Mouse (Mus musculus): ENCODE results near the gene Dbndd2. TPM values are rescaled to one million over a fixed set of nuclear protein-coding genes. Genes with fewer than 3 reads are reported as not detected.

The Dbndd2 gene
- polyA plus RNA-seq, 1 experiment from 2014 or later: 17.9 TPM

DNA sequence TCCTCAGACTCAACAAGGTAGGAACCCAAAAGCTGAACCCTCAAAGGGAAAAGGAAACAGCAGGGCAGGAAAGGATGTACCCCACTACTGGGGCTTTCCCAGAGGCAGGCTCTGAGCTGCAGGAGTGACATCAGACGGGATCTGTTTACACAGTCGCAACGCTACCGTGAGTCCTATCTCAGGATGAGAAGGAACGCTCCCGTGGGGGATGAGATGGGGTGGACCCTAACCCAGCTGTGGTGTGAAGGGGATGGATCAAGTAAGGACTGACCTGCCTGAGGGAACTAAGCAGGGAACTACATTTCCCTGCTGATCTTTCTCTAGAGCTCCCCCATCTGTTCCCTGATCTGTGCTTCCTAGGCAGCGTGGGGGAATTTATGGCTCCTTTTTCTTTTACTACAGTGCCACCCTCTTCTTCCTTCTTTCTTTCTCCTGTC is 29.0 kb upstream of the Dbndd2 start, which contains the start of gene Sys1:
Sys1 (plus strand) TSS at position 101 of the 437 bp plus-strand sequence.
- Histone ChIP-seq H3K4me3 (ENCODE audit: low read depth, low read length) (no peak within 1 kb of the TSS), H3K4me2 (replicated peaks; ENCODE audit: low read depth, low read length) (peak within 1 kb of the TSS; percentile 31), H3K9me3 (ENCODE audit: control insufficient read depth, low read depth, low read length) (no peaks in the 10 kb centered on the region), H3K27me3 (ENCODE audit: control insufficient read depth, insufficient read depth, low read length) (no peaks in the 10 kb centered on the region), H3K9ac (replicated peaks; ENCODE audit: low read depth, low read length) (peak within 1 kb of the TSS; percentile 18; the same call in 1 of the 2 replicates), H3K27ac (ENCODE audit: low read length) (peak within 1 kb of the TSS; percentile 63), H3K36me3 (ENCODE audit: control insufficient read depth, insufficient read depth, low read length) (no peaks in the 10 kb centered on the region), H3K4me1 (ENCODE audit: control insufficient read depth, insufficient read depth, low read length) (peaks cover 24% of the 10 kb centered on the region)
- no peak for ATAC-seq (ENCODE audit: insufficient number of reproducible peaks, insufficient read depth, low FRiP score, low read depth)
- WGBS: 2% methylated on average over 7 of the region's 7 CpGs

DNA sequence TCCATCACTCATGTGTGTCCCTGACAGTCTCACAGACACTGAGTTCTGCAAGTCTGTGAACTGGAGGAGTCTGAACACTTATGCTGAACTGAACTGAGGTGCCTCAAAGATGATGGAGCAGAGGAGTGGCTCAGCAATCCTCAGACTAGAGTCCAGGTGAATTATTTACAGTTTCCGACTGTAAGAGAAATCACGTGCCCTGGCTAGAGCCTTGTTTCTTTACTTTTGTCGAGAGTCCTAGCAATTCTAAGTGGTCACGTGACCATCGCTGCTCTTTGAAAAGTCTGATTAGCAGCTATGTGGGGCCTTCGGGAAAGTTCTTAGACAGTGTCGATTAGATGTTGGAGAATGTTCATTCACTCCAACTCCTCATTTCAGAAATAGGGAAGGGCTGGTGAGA is 28.0 kb upstream of the Dbndd2 start:
- ATAC-seq (ENCODE audit: insufficient number of reproducible peaks, insufficient read depth, low FRiP score, low read depth): peak; percentile 25; the same call in 1 of the 2 replicates
- H3K9me3 ChIP-seq (ENCODE audit: control insufficient read depth, low read depth, low read length): no peaks in the 10 kb centered on the region
- 31% methylated on average over 7 of the region's 7 CpGs for WGBS
- peaks cover 29% of the 10 kb centered on the region for H3K4me1 ChIP-seq (ENCODE audit: control insufficient read depth, insufficient read depth, low read length)
- H3K9ac ChIP-seq (replicated peaks; ENCODE audit: low read depth, low read length): no peak overlapping the region
- peak overlapping the region; percentile 56; the same call in 1 of the 2 replicates for H3K27ac ChIP-seq (ENCODE audit: low read length)
- no peaks in the 10 kb centered on the region for H3K27me3 ChIP-seq (ENCODE audit: control insufficient read depth, insufficient read depth, low read length)
- no peak overlapping the region for H3K4me2 ChIP-seq (replicated peaks; ENCODE audit: low read depth, low read length)
- peaks cover under 1% of the 10 kb centered on the region; the same call in 1 of the 2 replicates for H3K36me3 ChIP-seq (ENCODE audit: control insufficient read depth, insufficient read depth, low read length)
- H3K4me3 ChIP-seq (ENCODE audit: low read depth, low read length): no peak overlapping the region

DNA sequence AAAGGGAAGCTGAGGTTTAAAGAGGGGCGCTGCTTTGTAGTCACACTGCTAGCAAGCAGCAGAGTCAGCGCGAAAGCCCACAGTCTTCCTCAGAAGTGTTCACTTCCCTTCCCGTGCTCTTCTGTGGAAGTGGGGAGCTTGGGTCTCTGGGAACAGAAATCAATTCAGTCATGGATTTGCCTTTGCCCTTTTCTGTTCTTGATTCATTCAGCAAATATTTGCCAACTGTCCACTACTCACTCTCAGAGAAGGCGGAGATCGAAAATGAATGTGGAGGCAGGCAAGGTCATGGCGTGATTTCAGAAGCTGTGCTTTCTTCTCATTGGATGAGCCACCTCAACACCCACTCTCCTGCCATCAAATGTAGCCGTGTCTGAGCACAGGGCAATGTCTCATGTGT is 27.4 kb upstream of the Dbndd2 start:
- H3K36me3 ChIP-seq (ENCODE audit: control insufficient read depth, insufficient read depth, low read length): peaks cover 6% of the 10 kb centered on the region; the same call in 1 of the 2 replicates
- no peaks in the 10 kb centered on the region for H3K9me3 ChIP-seq (ENCODE audit: control insufficient read depth, low read depth, low read length)
- 75% methylated on average over 8 of the region's 8 CpGs for WGBS
- H3K9ac ChIP-seq (replicated peaks; ENCODE audit: low read depth, low read length): no peak overlapping the region
- no peaks in the 10 kb centered on the region for H3K27me3 ChIP-seq (ENCODE audit: control insufficient read depth, insufficient read depth, low read length)
- peaks cover 29% of the 10 kb centered on the region for H3K4me1 ChIP-seq (ENCODE audit: control insufficient read depth, insufficient read depth, low read length)
- H3K27ac ChIP-seq (ENCODE audit: low read length): peak overlapping the region; percentile 56; the same call in 1 of the 2 replicates
- ATAC-seq (ENCODE audit: insufficient number of reproducible peaks, insufficient read depth, low FRiP score, low read depth): no peak
- H3K4me2 ChIP-seq (replicated peaks; ENCODE audit: low read depth, low read length): no peak overlapping the region
- no peak overlapping the region for H3K4me3 ChIP-seq (ENCODE audit: low read depth, low read length)

DNA sequence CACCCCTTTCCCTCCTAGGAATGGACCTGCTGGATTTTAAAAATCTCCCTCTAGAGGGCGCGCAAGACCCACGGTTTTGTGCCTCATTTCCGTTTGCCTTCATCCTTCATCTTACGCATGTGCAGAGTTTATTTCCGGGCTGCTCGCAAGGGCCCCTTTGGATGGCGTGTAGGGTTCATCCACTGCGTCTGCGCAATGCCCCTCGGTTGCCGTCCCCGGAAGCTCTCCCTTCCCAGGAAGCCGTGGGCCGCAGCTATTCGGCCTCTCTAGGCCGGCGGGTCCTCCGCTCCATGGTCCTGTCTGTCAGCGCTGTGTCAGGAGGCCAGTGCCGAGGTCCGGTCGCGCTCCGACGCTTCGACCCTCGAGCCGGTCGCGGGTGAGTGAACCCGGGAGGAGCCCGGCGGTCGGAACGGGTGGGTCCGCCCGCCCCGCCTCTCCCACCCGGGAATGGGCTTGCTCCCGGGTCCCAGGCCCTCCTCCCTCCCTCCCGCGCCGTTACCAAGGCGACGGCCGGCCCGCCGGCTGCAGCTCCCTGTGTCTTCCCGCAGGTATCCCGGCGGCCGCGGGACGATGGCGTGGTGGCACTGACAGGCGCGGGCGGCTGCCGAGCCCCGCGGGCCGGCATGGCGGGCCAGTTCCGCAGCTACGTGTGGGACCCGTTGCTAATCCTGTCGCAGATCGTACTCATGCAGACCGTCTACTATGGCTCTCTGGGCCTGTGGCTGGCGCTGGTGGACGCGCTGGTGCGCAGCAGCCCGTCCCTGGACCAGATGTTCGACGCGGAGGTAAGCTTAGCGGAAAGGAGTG is 25.0 kb upstream of the Dbndd2 start, which contains the start of gene Gm20458:
Gm20458 (plus strand) TSS at position 223 of the 807 bp plus-strand sequence.
- Histone ChIP-seq H3K27ac (ENCODE audit: low read length) (no peak within 1 kb of the TSS; the same call in 1 of the 2 replicates), H3K36me3 (ENCODE audit: control insufficient read depth, insufficient read depth, low read length) (peaks cover 17% of the 10 kb centered on the region; the same call in 1 of the 2 replicates), H3K9ac (replicated peaks; ENCODE audit: low read depth, low read length) (peak within 1 kb of the TSS; percentile 72), H3K4me3 (ENCODE audit: low read depth, low read length) (peak within 1 kb of the TSS; percentile 95), H3K4me2 (replicated peaks; ENCODE audit: low read depth, low read length) (peak within 1 kb of the TSS; percentile 62), H3K9me3 (ENCODE audit: control insufficient read depth, low read depth, low read length) (no peaks in the 10 kb centered on the region), H3K4me1 (ENCODE audit: control insufficient read depth, insufficient read depth, low read length) (peaks cover 18% of the 10 kb centered on the region), H3K27me3 (ENCODE audit: control insufficient read depth, insufficient read depth, low read length) (no peaks in the 10 kb centered on the region)
- under 1% methylated on average over 77 of the region's 79 CpGs for WGBS
- ATAC-seq (ENCODE audit: insufficient number of reproducible peaks, insufficient read depth, low FRiP score, low read depth): peak; percentile 95

DNA sequence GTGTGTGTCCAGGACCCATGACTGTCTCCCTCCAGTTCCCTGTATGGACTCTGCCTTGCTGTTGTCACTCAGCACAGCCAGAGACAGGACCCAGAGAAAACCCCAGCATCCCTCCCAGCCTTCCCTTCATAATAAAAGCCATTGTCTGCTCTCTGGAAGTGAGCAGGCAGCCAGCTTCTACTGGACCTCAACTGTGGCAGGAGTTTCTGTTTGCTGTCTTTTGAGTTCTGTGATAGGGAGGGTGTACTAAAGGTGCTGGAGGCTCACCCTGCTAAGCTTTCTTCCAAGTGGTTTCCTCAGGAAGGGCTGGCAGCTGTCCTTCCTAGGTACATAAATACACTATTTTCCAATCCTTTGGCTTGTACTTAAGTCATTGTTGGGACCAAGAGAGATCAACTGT is 20.7 kb upstream of the Dbndd2 start:
- Histone ChIP-seq H3K9me3 (ENCODE audit: control insufficient read depth, low read depth, low read length) (no peaks in the 10 kb centered on the region), H3K27me3 (ENCODE audit: control insufficient read depth, insufficient read depth, low read length) (no peaks in the 10 kb centered on the region), H3K4me2 (replicated peaks; ENCODE audit: low read depth, low read length) (no peak overlapping the region), H3K36me3 (ENCODE audit: control insufficient read depth, insufficient read depth, low read length) (peaks cover 20% of the 10 kb centered on the region; the same call in 1 of the 2 replicates), H3K4me1 (ENCODE audit: control insufficient read depth, insufficient read depth, low read length) (peaks cover 8% of the 10 kb centered on the region), H3K9ac (replicated peaks; ENCODE audit: low read depth, low read length) (no peak overlapping the region), H3K27ac (ENCODE audit: low read length) (no peak overlapping the region), H3K4me3 (ENCODE audit: low read depth, low read length) (no peak overlapping the region)
- ATAC-seq (ENCODE audit: insufficient number of reproducible peaks, insufficient read depth, low FRiP score, low read depth): no peak

DNA sequence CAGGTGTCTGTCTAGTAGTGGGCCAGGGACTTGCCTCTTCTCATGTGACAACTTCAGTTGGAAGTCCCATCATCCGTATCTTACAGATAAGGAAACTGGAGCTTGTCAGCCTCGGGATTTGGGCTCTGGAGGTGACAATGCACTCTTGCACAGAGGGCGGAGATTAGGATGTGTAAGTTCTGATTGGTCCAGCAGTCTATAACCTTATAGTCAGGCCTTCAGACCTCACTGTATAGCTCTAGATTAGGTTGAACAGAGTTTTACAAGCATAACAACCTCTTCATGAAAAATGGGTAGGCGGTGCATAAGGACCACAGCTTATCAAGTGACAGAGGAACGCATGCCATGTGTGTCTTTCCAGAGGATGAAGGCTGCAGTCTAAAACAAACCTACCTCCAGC is 19.1 kb upstream of the Dbndd2 start:
- Histone ChIP-seq H3K4me3 (ENCODE audit: low read depth, low read length) (no peak overlapping the region), H3K9me3 (ENCODE audit: control insufficient read depth, low read depth, low read length) (no peaks in the 10 kb centered on the region), H3K36me3 (ENCODE audit: control insufficient read depth, insufficient read depth, low read length) (peaks cover 20% of the 10 kb centered on the region; the same call in 1 of the 2 replicates), H3K27ac (ENCODE audit: low read length) (no peak overlapping the region), H3K9ac (replicated peaks; ENCODE audit: low read depth, low read length) (no peak overlapping the region), H3K4me1 (ENCODE audit: control insufficient read depth, insufficient read depth, low read length) (peaks cover 5% of the 10 kb centered on the region), H3K4me2 (replicated peaks; ENCODE audit: low read depth, low read length) (no peak overlapping the region), H3K27me3 (ENCODE audit: control insufficient read depth, insufficient read depth, low read length) (no peaks in the 10 kb centered on the region)
- 72% methylated on average over 5 of the region's 5 CpGs for WGBS
- ATAC-seq (ENCODE audit: insufficient number of reproducible peaks, insufficient read depth, low FRiP score, low read depth): no peak

DNA sequence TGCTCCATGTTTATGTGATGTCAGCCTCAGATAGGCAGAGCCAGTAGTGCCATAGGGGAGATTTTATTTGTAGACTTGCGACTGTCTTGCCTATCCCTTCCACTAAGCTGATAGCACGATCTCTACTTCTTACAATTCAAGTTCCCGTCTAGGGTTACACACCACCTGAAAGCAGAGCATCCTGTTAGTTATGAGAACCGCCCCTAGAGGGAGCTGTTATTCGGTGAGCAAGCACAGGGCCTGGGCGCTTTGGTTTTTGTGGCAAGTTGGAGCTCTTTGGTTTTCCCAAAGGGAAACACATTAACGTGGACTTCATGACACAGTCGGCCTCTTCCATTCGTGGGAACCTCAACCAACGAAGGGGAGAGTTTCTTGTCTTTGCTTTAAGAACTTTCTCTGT is 15.7 kb upstream of the Dbndd2 start:
- H3K9ac ChIP-seq (replicated peaks; ENCODE audit: low read depth, low read length): no peak overlapping the region
- H3K27ac ChIP-seq (ENCODE audit: low read length): no peak overlapping the region
- no peak for ATAC-seq (ENCODE audit: insufficient number of reproducible peaks, insufficient read depth, low FRiP score, low read depth)
- no peak overlapping the region for H3K4me3 ChIP-seq (ENCODE audit: low read depth, low read length)
- H3K27me3 ChIP-seq (ENCODE audit: control insufficient read depth, insufficient read depth, low read length): no peaks in the 10 kb centered on the region
- H3K9me3 ChIP-seq (ENCODE audit: control insufficient read depth, low read depth, low read length): no peaks in the 10 kb centered on the region
- H3K4me1 ChIP-seq (ENCODE audit: control insufficient read depth, insufficient read depth, low read length): no peaks in the 10 kb centered on the region
- WGBS: 32% methylated on average over 10 of the region's 10 CpGs
- H3K4me2 ChIP-seq (replicated peaks; ENCODE audit: low read depth, low read length): no peak overlapping the region
- H3K36me3 ChIP-seq (ENCODE audit: control insufficient read depth, insufficient read depth, low read length): peaks cover 3% of the 10 kb centered on the region

DNA sequence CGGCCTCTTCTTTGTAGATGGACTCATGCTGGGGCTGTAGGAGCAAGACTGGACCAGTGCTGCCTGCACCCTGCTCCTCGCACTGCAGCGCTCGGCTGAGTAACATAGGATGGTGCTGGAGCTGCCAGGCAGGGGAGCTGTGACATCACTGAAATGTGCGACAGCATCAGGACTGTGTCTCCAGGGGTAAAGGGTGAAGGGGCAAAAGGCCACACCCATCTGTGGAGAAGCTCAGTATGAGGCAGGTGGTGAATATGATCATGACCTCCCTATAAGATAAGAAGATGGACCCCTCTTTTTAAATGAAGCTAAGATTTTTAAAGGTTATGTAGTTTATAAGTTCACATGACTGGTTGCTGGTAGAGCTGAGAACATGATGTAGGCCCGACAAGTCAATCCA is 12.3 kb upstream of the Dbndd2 start, which contains the start of gene Trp53tg5:
Trp53tg5 (minus strand) TSS at position 101 of the 400 bp plus-strand sequence.
- ATAC-seq (ENCODE audit: insufficient number of reproducible peaks, insufficient read depth, low FRiP score, low read depth): no peak
- Histone ChIP-seq H3K9ac (replicated peaks; ENCODE audit: low read depth, low read length) (no peak within 1 kb of the TSS), H3K4me3 (ENCODE audit: low read depth, low read length) (no peak within 1 kb of the TSS), H3K4me2 (replicated peaks; ENCODE audit: low read depth, low read length) (no peak within 1 kb of the TSS), H3K4me1 (ENCODE audit: control insufficient read depth, insufficient read depth, low read length) (no peaks in the 10 kb centered on the region), H3K9me3 (ENCODE audit: control insufficient read depth, low read depth, low read length) (no peaks in the 10 kb centered on the region), H3K36me3 (ENCODE audit: control insufficient read depth, insufficient read depth, low read length) (no peaks in the 10 kb centered on the region; the same call in none of the 2 replicates), H3K27me3 (ENCODE audit: control insufficient read depth, insufficient read depth, low read length) (no peaks in the 10 kb centered on the region), H3K27ac (ENCODE audit: low read length) (no peak within 1 kb of the TSS)
- WGBS: 87% methylated on average over 6 of the region's 6 CpGs
